Mouse (Mus musculus) lung, embryonic 16.5 days (tissue): ENCODE results near the gene Cask. TPM values are rescaled to one million over a fixed set of nuclear protein-coding genes. Genes with fewer than 3 reads are reported as not detected.

Experiments used
- ATAC-seq: fragments of 200-750 bp; cut with Nextera tagmentation; 2 replicates; pipeline ENCODE4 v1.8.0; 2017; ENCODE audit warnings: low read depth, mild to moderate bottlenecking, moderate library complexity
- H3K27ac ChIP-seq: fragments of 300-500 bp; sonication (generic); 2 replicates; pipeline ENCODE4 v1.5.1; 2014; ENCODE audit warnings: mild to moderate bottlenecking, control low read depth, low read length
- H3K27me3 ChIP-seq: fragments of 300-500 bp; sonication (generic); 2 replicates; pipeline ENCODE4 v1.6.1; 2014; ENCODE audit warnings: low read depth, low read length, mixed read lengths; ENCODE audit not compliant: control insufficient read depth, insufficient read depth
- H3K36me3 ChIP-seq: fragments of 300-500 bp; sonication (generic); 2 replicates; pipeline ENCODE4 v1.6.1; 2014; ENCODE audit warnings: low read length; ENCODE audit not compliant: control insufficient read depth, insufficient read depth
- H3K4me1 ChIP-seq: fragments of 300-500 bp; sonication (generic); replicated peaks from 2 replicates; pipeline ENCODE4 v1.6.1; 2014; ENCODE audit warnings: low read length, mixed read lengths; ENCODE audit not compliant: control insufficient read depth, insufficient read depth
- H3K4me2 ChIP-seq: fragments of 300-500 bp; sonication (generic); 2 replicates; pipeline ENCODE4 v1.6.1; 2014; ENCODE audit warnings: low read depth, low read length, control low read depth
- H3K4me3 ChIP-seq: fragments of 300-500 bp; sonication (generic); 2 replicates; pipeline ENCODE4 v1.5.1; 2014; ENCODE audit warnings: mild to moderate bottlenecking, low read length, control low read depth
- H3K9ac ChIP-seq: fragments of 300-500 bp; sonication (generic); 2 replicates; pipeline ENCODE4 v1.6.1; 2014; ENCODE audit warnings: low read length, control low read depth
- H3K9me3 ChIP-seq: fragments of 300-500 bp; sonication (generic); 2 replicates; pipeline ENCODE4 v1.6.1; 2016; ENCODE audit warnings: low read length; ENCODE audit not compliant: control insufficient read depth
- WGBS: fragments of 180-500 bp; shearing (Covaris S2); extraction: QIAGEN DNeasy Blood & Tissue Kit; methylation state at CpG from one replicate; pipeline ENCODE4 v1.1.7; 2014; 5-methylcytosine and 5-hydroxymethylcytosine counted together
- polyA plus RNA-seq: library from polyadenylated mRNA; unstranded; fragments of >200 nt; fragmentation: Nextera tagmentation; extraction: Ambion mirVana; gene quantifications from 2 replicates; pipeline ENCODE4 v1.2.1, GENCODE M21; 2015

Cask gene
- polyA plus RNA-seq, 1 experiment from 2014 or later = 12.3 TPM

DNA sequence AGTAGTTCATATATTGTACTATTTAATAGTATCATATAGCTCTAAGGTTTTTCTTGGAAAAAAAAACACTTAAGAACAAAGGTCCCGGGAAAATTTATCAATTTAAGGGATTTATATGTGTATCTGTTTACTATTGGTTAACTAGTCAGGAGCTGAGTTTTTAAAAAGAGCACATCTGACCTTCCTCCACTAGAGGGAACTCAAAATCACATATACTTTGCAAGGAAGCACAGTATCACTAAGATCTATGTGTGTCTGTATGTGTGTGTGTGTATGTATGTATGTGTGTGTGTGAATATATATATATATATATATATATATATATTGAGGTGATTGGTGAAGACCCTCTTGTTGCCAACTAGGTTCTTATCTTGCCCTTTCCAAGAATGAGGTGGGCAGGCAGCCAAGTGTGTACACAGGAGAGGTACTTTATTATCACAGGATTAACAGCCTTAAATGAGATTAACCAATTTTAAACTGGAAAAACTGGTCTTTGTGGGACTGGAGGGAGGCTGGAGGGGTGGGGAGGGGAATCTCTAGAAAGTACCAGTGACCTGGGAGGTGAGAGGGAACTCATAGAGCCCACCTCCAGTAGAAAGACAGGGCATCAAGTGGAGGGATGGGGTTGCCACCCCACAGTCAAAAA lies 121.2 kb downstream of the Cask start:
- Histone ChIP-seq H3K27ac (no peak overlapping the region), H3K4me3 (no peak overlapping the region), H3K4me2 (no peak overlapping the region), H3K4me1 (peaks cover 3% of the 10 kb centered on the region; the same call in 1 of the 2 replicates), H3K36me3 (no peaks in the 10 kb centered on the region), H3K9ac (no peak overlapping the region), H3K9me3 (no peaks in the 10 kb centered on the region), H3K27me3 (no peaks in the 10 kb centered on the region)
- peak; percentile 53; the same call in 1 of the 2 replicates for ATAC-seq
- WGBS = 63% methylated on average over 1 of the region's 1 CpGs

DNA sequence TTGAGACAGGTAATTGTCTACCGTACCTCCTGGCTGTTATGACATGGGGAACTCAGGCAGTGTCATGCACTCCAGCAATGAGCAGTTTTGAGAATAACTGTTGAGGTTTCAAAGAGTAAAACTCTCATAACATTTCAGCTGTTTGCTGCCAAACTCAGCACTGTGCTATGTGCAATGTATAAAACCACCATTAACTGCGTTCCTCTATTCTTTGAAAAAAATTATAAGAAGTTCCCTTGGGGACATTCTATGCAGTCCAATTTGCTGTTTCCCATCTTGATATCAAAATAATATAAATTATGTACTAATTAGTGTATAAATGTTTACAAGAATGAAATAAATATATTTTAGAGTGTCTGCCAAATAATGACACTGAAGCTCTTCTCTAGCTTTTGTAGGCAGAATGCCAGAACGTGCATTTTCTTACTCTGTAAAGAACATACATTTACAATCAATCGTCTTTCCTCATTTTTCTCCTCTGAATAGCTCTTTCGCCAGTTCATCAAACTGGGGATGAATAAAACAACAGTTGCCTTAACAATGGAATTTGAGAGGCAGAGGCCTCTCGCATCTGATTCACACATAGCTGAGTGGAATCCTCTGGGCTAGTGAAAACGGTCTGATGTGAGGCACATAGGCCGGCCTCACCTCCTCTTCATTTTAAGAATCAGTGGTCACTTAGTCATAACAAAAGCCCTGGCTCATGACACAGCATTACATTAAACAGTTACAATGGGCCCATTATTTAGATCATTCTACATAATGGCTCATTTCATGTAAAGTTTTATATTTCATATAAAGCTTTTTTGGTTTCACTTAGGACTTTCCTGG lies 125.4 kb downstream of the Cask start:
- Histone ChIP-seq H3K27me3 (no peaks in the 10 kb centered on the region), H3K9me3 (no peaks in the 10 kb centered on the region), H3K4me1 (no peaks in the 10 kb centered on the region), H3K4me2 (no peak overlapping the region), H3K4me3 (no peak overlapping the region), H3K27ac (no peak overlapping the region), H3K9ac (no peak overlapping the region), H3K36me3 (no peaks in the 10 kb centered on the region)
- WGBS = 55% methylated on average over 8 of the region's 8 CpGs
- ATAC-seq = peak; percentile 89

DNA sequence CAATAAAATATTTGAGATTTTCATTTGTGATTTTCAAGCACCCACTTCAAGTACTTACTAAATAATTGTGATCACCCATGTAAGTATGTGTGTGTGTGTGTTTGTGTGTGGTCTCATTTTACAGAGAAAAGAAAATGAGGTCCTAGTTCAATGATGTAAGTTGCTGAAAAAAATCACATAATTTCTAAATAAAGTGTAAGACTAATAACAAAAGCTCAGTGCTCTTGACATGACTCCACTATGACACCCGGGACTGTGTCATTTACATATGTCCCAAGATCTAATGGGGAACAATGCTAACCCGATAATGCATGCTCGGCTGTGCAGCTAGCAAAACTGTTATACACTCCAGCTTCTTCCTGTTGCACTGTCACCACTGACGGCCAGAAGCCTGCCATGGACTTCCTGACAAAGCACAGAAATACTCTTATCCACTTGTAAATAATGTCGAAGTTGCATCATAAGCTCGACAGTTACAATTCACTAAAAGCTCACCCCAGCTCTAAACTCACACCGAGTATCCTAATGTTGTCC lies 130.8 kb downstream of the Cask start:
- Histone ChIP-seq H3K27ac (no peak overlapping the region), H3K4me1 (no peaks in the 10 kb centered on the region), H3K27me3 (no peaks in the 10 kb centered on the region), H3K36me3 (no peaks in the 10 kb centered on the region), H3K9me3 (no peaks in the 10 kb centered on the region), H3K4me3 (no peak overlapping the region), H3K4me2 (no peak overlapping the region), H3K9ac (no peak overlapping the region)
- ATAC-seq = no peak
- whole genome bisulfite sequencing = 47% methylated on average over 7 of the region's 7 CpGs

DNA sequence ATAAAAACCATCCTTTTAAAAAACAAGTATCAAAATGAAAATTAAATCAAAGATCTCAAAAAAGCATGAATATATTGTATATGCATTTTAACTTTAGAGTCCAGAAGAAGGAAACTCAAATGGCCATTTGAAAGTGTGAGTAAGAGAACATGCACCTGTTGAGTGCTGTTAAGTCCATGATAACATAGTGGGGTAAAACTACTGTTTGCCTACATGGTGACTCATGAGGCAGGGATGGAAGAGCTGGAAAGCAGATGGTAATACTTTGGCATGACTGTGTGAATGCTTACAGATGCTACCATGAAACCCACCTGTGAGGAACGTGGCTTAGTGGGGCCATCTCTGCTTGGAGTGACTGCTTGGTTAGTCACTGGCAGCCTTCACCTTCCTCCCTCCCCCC lies 132.9 kb downstream of the Cask start:
- no peaks in the 10 kb centered on the region for H3K27me3 ChIP-seq
- H3K4me2 ChIP-seq = no peak overlapping the region
- ATAC-seq = no peak
- no peaks in the 10 kb centered on the region for H3K9me3 ChIP-seq
- 33% methylated on average over 1 of the region's 1 CpGs for WGBS
- H3K4me3 ChIP-seq = no peak overlapping the region
- no peak overlapping the region for H3K27ac ChIP-seq
- no peaks in the 10 kb centered on the region for H3K36me3 ChIP-seq
- no peak overlapping the region for H3K9ac ChIP-seq
- no peaks in the 10 kb centered on the region for H3K4me1 ChIP-seq

DNA sequence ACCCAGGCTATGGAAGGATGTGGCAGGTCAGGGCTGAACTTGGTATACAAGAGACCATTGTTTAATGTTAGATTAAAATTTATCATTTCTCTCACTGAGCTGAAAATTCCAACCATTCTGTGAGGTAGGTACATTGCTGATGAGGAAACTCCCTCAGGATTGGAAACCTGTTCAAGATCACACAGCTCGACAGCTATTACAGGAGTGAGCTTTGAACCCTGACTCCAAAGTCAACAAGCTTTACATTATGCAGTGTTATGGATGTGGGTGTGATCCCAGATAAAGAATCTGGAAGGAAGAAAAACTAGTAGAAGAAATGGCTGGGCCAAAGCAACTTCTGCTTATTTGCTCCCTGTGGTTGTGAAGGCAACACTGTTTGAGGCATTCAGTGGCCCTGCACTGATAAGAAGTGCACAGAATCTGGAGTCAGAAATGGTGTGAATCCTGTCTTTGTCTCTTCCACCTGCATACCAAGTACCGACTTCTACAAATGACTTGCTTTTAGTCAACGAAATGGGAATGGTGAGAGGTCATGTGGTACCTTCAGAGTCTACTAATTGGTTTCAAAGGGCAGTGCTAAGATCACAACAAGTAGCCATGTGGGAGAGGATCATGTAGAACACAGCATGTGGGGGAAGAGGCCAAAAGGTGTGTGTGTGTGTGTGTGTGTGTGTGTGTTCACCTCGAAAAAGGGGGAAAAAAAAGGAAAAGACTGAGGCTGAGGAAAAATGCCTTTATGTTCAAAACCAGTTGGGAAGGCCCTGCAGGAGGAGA lies 134.2 kb downstream of the Cask start:
- Histone ChIP-seq H3K9ac (no peak overlapping the region), H3K4me3 (no peak overlapping the region), H3K27ac (no peak overlapping the region), H3K4me1 (no peaks in the 10 kb centered on the region), H3K9me3 (no peaks in the 10 kb centered on the region), H3K4me2 (no peak overlapping the region), H3K36me3 (no peaks in the 10 kb centered on the region), H3K27me3 (no peaks in the 10 kb centered on the region)
- WGBS = 72% methylated on average over 4 of the region's 4 CpGs
- ATAC-seq = no peak

DNA sequence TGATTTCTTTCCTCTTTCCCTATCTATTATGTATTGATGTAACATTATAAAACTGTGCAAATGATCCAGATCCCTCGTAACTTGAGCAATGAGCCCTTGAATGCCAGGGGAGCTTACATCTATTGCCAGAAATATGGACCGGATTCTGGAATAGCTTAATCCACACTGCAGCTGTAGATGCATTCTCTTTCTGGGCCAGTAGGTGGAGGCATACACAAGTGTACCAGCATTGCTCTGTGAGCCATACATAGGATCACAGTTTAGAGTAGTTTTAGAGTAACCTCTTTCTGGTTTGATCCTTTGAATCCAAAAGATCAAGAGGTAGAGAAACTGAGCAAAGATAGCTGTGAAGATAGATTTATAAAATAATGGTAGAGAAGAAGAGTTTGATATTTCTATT lies 141.0 kb downstream of the Cask start:
- Histone ChIP-seq H3K9me3 (no peaks in the 10 kb centered on the region), H3K4me2 (no peak overlapping the region), H3K4me3 (no peak overlapping the region), H3K27ac (no peak overlapping the region), H3K36me3 (no peaks in the 10 kb centered on the region), H3K4me1 (no peaks in the 10 kb centered on the region), H3K9ac (no peak overlapping the region), H3K27me3 (no peaks in the 10 kb centered on the region)
- 26% methylated on average over 2 of the region's 2 CpGs for WGBS
- ATAC-seq = no peak

DNA sequence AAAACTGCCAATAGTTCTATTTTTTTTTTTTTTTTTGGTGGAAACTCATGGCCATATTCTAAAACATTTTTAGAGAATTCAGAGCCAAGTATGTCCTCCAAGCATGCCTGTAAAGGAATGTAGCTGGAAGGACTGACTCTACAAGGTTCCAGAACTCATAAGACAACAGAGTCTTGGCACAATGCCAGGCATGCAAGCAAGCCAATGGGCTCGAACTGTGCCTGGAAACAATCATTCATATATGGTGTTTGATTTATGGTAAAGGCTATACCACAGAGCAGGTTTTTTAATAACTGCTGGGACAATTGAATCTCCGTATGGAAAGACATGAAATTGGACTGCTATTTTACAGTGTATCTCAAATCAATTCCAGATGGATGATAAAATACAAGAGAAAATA lies 146.1 kb downstream of the Cask start:
- H3K4me2 ChIP-seq = no peak overlapping the region
- H3K4me1 ChIP-seq = no peaks in the 10 kb centered on the region
- H3K27ac ChIP-seq = no peak overlapping the region
- no peak overlapping the region for H3K9ac ChIP-seq
- no peaks in the 10 kb centered on the region for H3K9me3 ChIP-seq
- H3K4me3 ChIP-seq = no peak overlapping the region
- H3K27me3 ChIP-seq = no peaks in the 10 kb centered on the region
- 24% methylated on average over 2 of the region's 2 CpGs for WGBS
- 0 out of 2 replicates have a peak, but pooled peaks have one; percentile 64 for ATAC-seq
- no peaks in the 10 kb centered on the region for H3K36me3 ChIP-seq

DNA sequence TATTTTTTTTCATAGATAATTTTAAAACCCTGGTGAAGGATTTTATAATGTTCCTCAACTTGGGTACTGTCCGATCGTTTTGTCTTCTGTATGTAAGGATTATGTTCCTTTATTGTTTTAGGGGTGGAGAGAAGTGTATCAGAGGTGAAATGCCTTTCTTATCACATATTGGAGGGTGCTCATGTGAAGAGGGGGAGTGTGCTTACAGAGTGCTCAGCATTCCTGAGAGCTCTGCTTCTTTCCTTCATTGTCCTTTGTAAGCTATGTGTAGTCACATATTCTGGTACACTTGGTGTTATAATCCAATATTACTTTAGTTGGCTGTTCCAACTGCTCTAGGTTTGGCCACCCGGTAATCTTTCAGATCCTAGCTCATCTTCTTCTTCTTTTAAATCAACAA lies 150.5 kb downstream of the Cask start:
- Histone ChIP-seq H3K36me3 (no peaks in the 10 kb centered on the region), H3K27ac (no peak overlapping the region), H3K27me3 (no peaks in the 10 kb centered on the region), H3K4me3 (no peak overlapping the region), H3K9ac (no peak overlapping the region), H3K4me1 (no peaks in the 10 kb centered on the region), H3K4me2 (no peak overlapping the region), H3K9me3 (no peaks in the 10 kb centered on the region)
- ATAC-seq = no peak
- 45% methylated on average over 3 of the region's 3 CpGs for WGBS

DNA sequence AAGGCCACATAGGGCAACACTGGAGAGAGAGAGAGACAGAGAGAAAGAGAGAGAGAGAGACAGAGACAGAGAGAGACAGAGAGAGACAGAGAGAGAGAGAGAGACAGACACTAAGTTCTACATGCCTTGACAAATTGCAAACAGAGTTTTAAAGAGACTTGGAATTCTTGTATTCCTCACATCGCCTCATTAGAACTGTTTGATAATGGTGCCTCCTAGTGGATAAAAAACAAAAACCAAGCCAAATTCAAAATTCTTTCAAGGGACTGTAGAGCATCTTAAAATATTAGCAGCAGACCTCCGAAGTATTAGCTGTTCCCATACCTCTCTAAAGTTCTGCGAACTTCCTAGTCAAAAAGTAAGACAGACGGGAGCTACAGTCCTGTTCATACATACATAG lies 159.3 kb downstream of the Cask start:
- no peak for ATAC-seq
- H3K4me3 ChIP-seq = no peak overlapping the region
- no peak overlapping the region for H3K27ac ChIP-seq
- H3K4me2 ChIP-seq = no peak overlapping the region
- H3K9ac ChIP-seq = no peak overlapping the region
- no peaks in the 10 kb centered on the region for H3K36me3 ChIP-seq
- no peaks in the 10 kb centered on the region for H3K4me1 ChIP-seq
- WGBS = 84% methylated on average over 4 of the region's 4 CpGs
- H3K27me3 ChIP-seq = no peaks in the 10 kb centered on the region
- no peaks in the 10 kb centered on the region for H3K9me3 ChIP-seq
